Mouse (Mus musculus) bone marrow, adult 2 months (tissue): ENCODE data around the gene Abca7.

Experiments
- CTCF ChIP-seq: fragments of 200-500 bp; IDR thresholded peaks from 2 replicates; pipeline ENCODE4 v1.5.1; 2011; ENCODE audit warnings: low read length, control low read depth; ENCODE audit not compliant: control insufficient read depth, insufficient read depth
- POLR2A ChIP-seq: fragments of 200-500 bp; IDR thresholded peaks from 2 replicates; pipeline ENCODE4 v1.6.1; 2011; ENCODE audit warnings: low read depth, mild to moderate bottlenecking, control low read depth, low read length, borderline replicate concordance; ENCODE audit not compliant: control insufficient read depth

DNA sequence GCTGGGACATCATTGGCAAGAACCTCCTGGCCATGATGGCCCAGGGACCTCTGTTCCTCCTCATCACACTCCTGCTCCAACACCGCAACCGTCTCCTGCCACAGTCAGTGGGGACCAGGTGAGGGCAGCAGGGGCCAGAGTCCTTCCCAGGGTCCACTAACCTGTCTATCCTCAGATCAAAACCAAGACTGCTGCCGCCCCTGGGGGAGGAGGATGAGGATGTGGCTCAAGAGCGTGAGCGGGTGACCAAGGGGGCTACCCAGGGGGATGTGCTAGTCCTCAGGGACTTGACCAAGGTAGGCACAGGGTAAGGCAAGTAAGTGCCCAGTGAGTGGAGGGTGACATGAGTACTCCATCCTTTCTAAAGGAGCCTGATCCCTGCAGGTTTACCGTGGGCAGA is 15.4 kb downstream of the Abca7 start:
- TF ChIP-seq CTCF (no peak), POLR2A (no peak)
